Mouse (Mus musculus) liver, adult 2 months (tissue): ENCODE measurements at regions not wholly inside any gene's neighbourhood (a gene's known extent, or its start where the extent isn't known, plus 50 kb on each side); places are given as distances from the start of the nearest gene placed in this dataset.

Experiments
- CTCF ChIP-seq: fragments of 200-500 bp; IDR thresholded peaks from 2 replicates; pipeline ENCODE4 v1.5.1; 2011; ENCODE audit warnings: low read depth, low read length, control low read depth
- POLR2A ChIP-seq: fragments of 200-500 bp; IDR thresholded peaks from 2 replicates; pipeline ENCODE4 v1.6.1; 2011; ENCODE audit warnings: low read length, control low read depth; ENCODE audit not compliant: insufficient read depth; ENCODE audit errors: extremely low read depth

DNA sequence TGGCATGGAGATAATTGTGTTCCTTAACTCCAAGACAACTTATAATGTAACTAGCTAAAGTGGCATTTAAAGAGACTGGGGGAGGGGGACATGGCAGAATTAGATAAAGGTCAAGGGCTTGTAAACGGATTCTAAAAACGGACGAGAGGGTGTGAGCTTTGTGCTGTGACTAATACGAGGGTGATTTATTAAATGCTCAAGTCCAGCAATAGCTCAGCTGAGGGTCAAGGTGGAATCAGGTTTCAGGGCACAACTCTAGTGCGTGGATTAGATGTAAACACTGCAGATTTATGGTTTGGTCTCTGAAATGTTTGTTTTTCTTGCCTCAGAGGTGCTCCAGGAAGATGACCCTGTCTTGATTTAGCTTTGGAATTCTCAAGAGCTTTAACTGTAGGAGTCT is 74.8 kb upstream of the Il15 start:
- TF ChIP-seq POLR2A (no peak), CTCF (no peak)
